Mouse (Mus musculus) CH12.LX (cell line): Measurements from ENCODE around the gene Zfp286. TPM values are rescaled to one million over a fixed set of nuclear protein-coding genes. Genes with fewer than 3 reads are reported as not detected.

Experiments
- DNase-seq: peaks from one replicate; pipeline ENCODE4 v3.0.0-alpha.2; 2013; ENCODE audit errors: extremely low read depth
- H3K27ac ChIP-seq: 2 replicates; pipeline ENCODE4 v1.5.1; 2012; ENCODE audit warnings: low read depth, mild to moderate bottlenecking, control low read depth, moderate library complexity; ENCODE audit not compliant: insufficient read depth
- H3K27me3 ChIP-seq: replicated peaks from 2 replicates; pipeline ENCODE3; 2012; ENCODE audit warnings: inconsistent platforms
- H3K36me3 ChIP-seq, 2 experiments: replicated peaks in 1 of 2; 2 replicates each; pipeline versions ENCODE3 to v1.6.1; 2012; ENCODE audit warnings: inconsistent platforms in 1 of 2, low read length in 1 of 2, mild to moderate bottlenecking in 1 of 2, mixed read lengths in 1 of 2, moderate library complexity in 1 of 2; ENCODE audit not compliant: control insufficient read depth in 1 of 2, insufficient read depth in 1 of 2
- H3K4me1 ChIP-seq, 2 experiments: 2 replicates each; pipeline ENCODE4 v1.6.1; 2012; ENCODE audit warnings: inconsistent platforms in 1 of 2, moderate library complexity in 1 of 2; ENCODE audit not compliant: insufficient read depth in 2 of 2, control insufficient read depth in 1 of 2
- H3K4me2 ChIP-seq: 2 replicates; pipeline ENCODE4 v1.6.1; 2012; ENCODE audit warnings: low read depth, mild to moderate bottlenecking, control low read depth; ENCODE audit not compliant: poor library complexity, insufficient read depth, severe bottlenecking
- H3K4me3 ChIP-seq, 3 experiments: fragments of 150-350 bp in 1 of 3; sonication (generic) in 1 of 3; replicated peaks in 1 of 3; 2 replicates each; pipeline versions ENCODE3 to v1.5.1; 2011 to 2012; ENCODE audit warnings: low read depth in 2 of 3, low read length in 2 of 3, mild to moderate bottlenecking in 2 of 3, moderate library complexity in 2 of 3, control low read depth in 1 of 3, improper control_type of control experiment in 1 of 3, inconsistent platforms in 1 of 3, mixed read lengths in 1 of 3; ENCODE audit not compliant: poor library complexity in 1 of 3
- H3K79me2 ChIP-seq: replicated peaks from 2 replicates; pipeline ENCODE4 v1.6.1; 2012; ENCODE audit warnings: mild to moderate bottlenecking, moderate library complexity; ENCODE audit not compliant: control insufficient read depth, poor library complexity, insufficient read depth, severe bottlenecking; ENCODE audit errors: extremely low read depth
- H3K9ac ChIP-seq: 2 replicates; pipeline ENCODE4 v1.6.1; 2012; ENCODE audit warnings: low read depth, mild to moderate bottlenecking, control low read depth, moderate library complexity; ENCODE audit not compliant: insufficient read depth
- H3K9me3 ChIP-seq: replicated peaks from 2 replicates; pipeline ENCODE3; 2012; ENCODE audit warnings: low read length, inconsistent platforms, mixed read lengths
- BHLHE40 ChIP-seq: IDR thresholded peaks from 2 replicates; pipeline ENCODE4 v1.6.1; 2011; ENCODE audit warnings: mild to moderate bottlenecking, low read depth, low read length, improper control_type of control experiment
- CHD1 ChIP-seq: IDR thresholded peaks from 2 replicates; pipeline ENCODE4 v1.6.1; 2012; ENCODE audit warnings: low read depth, low read length, improper control_type of control experiment, inconsistent platforms
- ELF1 ChIP-seq: IDR thresholded peaks from 2 replicates; pipeline ENCODE4 v1.6.1; 2014; ENCODE audit warnings: low read depth, mild to moderate bottlenecking, inconsistent platforms, low read length, improper control_type of control experiment
- JUND ChIP-seq: conservative IDR thresholded peaks from 2 replicates; pipeline ENCODE4 v1.6.1; 2011; ENCODE audit warnings: low read depth, low read length, improper control_type of control experiment
- KAT2A ChIP-seq: IDR thresholded peaks from 2 replicates; pipeline ENCODE4 v1.6.1; 2012; ENCODE audit warnings: low read length, improper control_type of control experiment, inconsistent platforms; ENCODE audit not compliant: insufficient replicate concordance
- MAFK ChIP-seq: IDR thresholded peaks from 2 replicates; pipeline ENCODE4 v1.6.1; 2011; ENCODE audit warnings: low read length, improper control_type of control experiment; ENCODE audit not compliant: insufficient replicate concordance
- MAX ChIP-seq: IDR thresholded peaks from 2 replicates; pipeline ENCODE4 v1.6.1; 2011; ENCODE audit warnings: low read length, improper control_type of control experiment
- MXI1 ChIP-seq: IDR thresholded peaks from 2 replicates; pipeline ENCODE4 v1.6.1; 2011; ENCODE audit warnings: mild to moderate bottlenecking, low read depth, low read length, improper control_type of control experiment
- PAX5 ChIP-seq: IDR thresholded peaks from 2 replicates; pipeline ENCODE4 v1.6.1; 2012; ENCODE audit warnings: low read length, inconsistent platforms, mixed read lengths
- POLR2A ChIP-seq: IDR thresholded peaks from 2 replicates; pipeline ENCODE4 v1.6.1; 2011; ENCODE audit warnings: low read depth, mild to moderate bottlenecking, improper control_type of control experiment, low read length
- POLR2AphosphoS2 ChIP-seq: IDR thresholded peaks from 2 replicates; pipeline ENCODE4 v1.6.1; 2011; ENCODE audit warnings: low read depth, low read length, improper control_type of control experiment
- UBTF ChIP-seq: IDR thresholded peaks from 2 replicates; pipeline ENCODE4 v1.6.1; 2012; ENCODE audit warnings: low read depth, mild to moderate bottlenecking, inconsistent platforms, low read length, improper control_type of control experiment, moderate library complexity
- ZMIZ1 ChIP-seq: IDR thresholded peaks from 2 replicates; pipeline ENCODE4 v1.6.1; 2012; ENCODE audit warnings: low read depth, mild to moderate bottlenecking, inconsistent platforms, low read length, improper control_type of control experiment
- ZNF384 ChIP-seq: IDR thresholded peaks from 2 replicates; pipeline ENCODE4 v1.6.1; 2012; ENCODE audit warnings: low read depth, low read length, improper control_type of control experiment, inconsistent platforms
- dilution Hi-C: fragments of 300-500 bp; cut with MboI; formaldehyde crosslinking; loops from 2 replicates; pipeline ENCODE4 v1.14.3; 2020; ENCODE audit warnings: low sequenced_read_pairs; ENCODE audit not compliant: extremely low pct_unique_long_range_greater_than_20kb, extremely low pct_ligation_motif_present
- in situ Hi-C: fragments of 300-500 bp; cut with MboI; formaldehyde crosslinking; loops from 3 replicates; pipeline ENCODE4 v1.14.3; 2019; ENCODE audit warnings: low sequenced_read_pairs, low pct_ligation_motif_present, low pct_unique_long_range_greater_than_20kb, mixed read lengths
- polyA plus RNA-seq: library from polyadenylated mRNA; unstranded; fragments of >175 nt; gene quantifications from 2 replicates; pipeline ENCODE4 v1.2.1, GENCODE M21; 2012; ENCODE audit warnings: low read depth; ENCODE audit not compliant: insufficient read length
- total RNA-seq, 2 experiments: library from RNA; depleted of rRNA; stranded (reverse); fragments of 300-350 nt in 1 of 2; fragments of >200 nt in 1 of 2; gene quantifications; 2 replicates each; pipeline ENCODE4 v1.2.3; 2012 to 2014

Zfp286 gene
- total and polyA plus RNA-seq, 3 experiments, result not detected

DNA sequence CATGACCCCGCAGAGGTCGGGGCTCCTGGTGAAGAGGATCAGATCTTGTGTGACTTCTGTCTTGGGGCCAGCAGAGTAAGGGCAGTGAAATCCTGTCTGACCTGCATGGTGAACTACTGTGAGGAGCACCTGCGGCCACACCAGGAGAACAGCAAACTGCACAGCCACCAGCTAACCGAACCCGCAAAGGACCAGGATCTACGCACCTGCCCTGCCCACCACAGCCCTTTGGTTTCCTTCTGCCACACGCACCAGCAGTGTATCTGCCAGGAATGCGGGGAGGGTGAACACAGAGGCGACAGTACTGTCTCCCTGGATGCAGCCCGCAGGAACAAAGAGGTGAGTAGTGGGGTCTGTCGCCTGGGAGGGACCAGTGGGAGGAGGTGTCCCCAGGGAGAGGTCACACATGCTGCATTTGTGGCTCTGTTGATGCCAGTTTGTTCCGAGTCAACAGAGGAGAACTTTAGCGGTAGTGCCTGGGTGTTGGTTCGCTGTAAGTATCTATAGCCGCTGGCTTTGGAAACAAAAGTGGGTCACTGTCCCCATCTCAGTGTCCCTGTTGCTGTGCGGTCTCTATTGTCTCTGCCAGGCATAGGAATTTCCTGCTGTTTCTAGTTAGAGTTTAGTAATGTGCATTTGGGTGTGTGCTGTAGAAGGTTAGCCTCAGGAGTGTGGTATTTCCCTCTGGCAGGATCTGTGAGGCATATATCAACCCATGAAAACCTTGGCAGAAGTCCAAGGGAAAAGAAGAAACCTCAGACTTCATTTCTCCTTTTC lies 31.6 kb upstream of the Zfp286 start:
- no peaks in the 10 kb centered on the region for H3K9me3 ChIP-seq
- no peak for TF ChIP-seq CHD1
- no peak for TF ChIP-seq UBTF
- TF ChIP-seq ZMIZ1, result no peak
- TF ChIP-seq POLR2AphosphoS2, result no peak
- no peak; the same call in 1 of the 2 replicates for TF ChIP-seq BHLHE40
- TF ChIP-seq POLR2A, result no peak
- 0 out of 2 replicates have a peak, but pooled peaks have one; percentile 6 for TF ChIP-seq MXI1
- no peak for TF ChIP-seq ZNF384
- no peak for TF ChIP-seq MAX
- TF ChIP-seq, all 38 proteins: peak for 1
- Histone ChIP-seq H3K27me3 (peaks cover 2% of the 10 kb centered on the region), H3K4me1 (peaks cover 4 to 11% of the 10 kb centered on the region in 2 experiments), H3K9ac (no peak overlapping the region), H3K36me3 (no peaks in the 10 kb centered on the region), H3K79me2 (no peaks in the 10 kb centered on the region), H3K4me3 (no peak overlapping the region), H3K4me2 (peak overlapping the region; percentile 6; the same call in 1 of the 2 replicates), H3K27ac (no peak overlapping the region)
- no peak for DNase-seq
- in situ Hi-C loops, result no loop called here
- dilution Hi-C loops, result no loop called here

DNA sequence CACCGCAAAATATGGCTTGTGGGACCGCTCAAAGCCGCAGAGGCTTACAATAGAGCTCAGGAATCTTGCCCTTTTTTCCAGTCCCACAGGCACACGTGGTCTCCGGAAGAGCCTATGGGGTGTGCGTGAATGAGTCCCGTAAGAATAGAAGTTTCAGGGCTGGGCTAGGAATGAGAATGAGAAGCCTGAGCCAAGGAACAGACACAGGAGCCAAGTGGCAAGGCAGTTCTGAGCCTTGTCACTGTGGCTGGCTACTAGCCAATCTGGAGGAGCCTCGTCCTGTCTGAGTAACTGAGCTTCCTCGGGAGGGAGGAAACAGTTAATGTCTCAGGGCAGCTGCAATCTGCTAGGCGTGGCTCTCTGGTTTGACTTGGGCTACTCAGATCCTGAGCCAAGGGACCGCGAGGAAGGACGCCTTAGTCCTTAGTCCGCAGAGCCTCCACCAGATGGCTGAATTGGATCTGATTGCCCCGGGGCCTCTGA lies 30.8 kb upstream of the Zfp286 start, which contains the start of gene Trim16:
TSS of gene Trim16 (plus strand) at position 173 of the 483 bp plus-strand sequence.
- no peak within 1 kb of the TSS for H3K4me3 ChIP-seq
- H3K9ac ChIP-seq, result no peak within 1 kb of the TSS
- peaks cover 4 to 18% of the 10 kb centered on the region in 2 experiments for H3K4me1 ChIP-seq
- H3K27me3 ChIP-seq, result peaks cover 2% of the 10 kb centered on the region
- TF ChIP-seq KAT2A (no peak), CHD1 (no peak), MAFK (no peak), BHLHE40 (no peak), PAX5 (no peak), ELF1 (no peak), JUND (no peak)
- no peaks in the 10 kb centered on the region for H3K79me2 ChIP-seq
- H3K36me3 ChIP-seq, result no peaks in the 10 kb centered on the region
- no peak for DNase-seq
- no peak within 1 kb of the TSS for H3K27ac ChIP-seq
- dilution Hi-C loops, result no loop called here
- in situ Hi-C loops, result no loop called here
- no peaks in the 10 kb centered on the region for H3K9me3 ChIP-seq
- H3K4me2 ChIP-seq, result peak within 1 kb of the TSS; percentile 6; the same call in 1 of the 2 replicates
